Mouse (Mus musculus): ENCODE data around the gene Pa2g4.

DNA sequence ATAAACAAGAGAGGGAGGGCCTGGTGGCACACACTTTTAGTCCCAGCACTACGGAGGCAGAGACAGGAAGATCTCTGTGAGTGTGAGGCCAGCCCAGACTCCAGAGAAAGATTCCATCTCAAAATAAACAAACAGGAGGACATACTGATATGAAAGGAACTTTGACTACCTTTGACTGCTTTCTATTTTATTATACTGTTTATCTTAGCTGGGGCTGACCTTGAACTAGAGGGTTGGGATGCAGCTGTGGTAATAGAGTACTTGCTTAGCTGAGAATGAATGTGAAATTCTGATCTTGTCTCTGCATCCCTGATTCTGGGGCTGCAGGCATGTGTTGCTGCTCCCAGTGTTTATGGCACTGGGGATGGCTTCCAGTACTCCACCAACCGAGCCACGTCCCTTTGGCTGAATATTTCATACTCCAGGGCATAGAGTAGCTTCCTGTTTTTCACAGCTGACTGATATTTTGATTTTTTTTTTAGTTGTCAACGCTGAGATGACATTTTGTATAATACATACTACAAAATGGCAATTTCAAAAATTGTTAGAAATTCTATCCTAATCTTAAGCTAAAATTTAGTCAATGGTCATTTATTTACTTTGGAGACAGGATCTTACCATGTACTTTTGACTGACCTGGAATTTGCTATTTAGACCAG, 36.8 kb upstream of the Pa2g4 start:
- TF ChIP-seq POLR2A (IDR thresholded peaks at IDR 0.05; ENCODE audit: extremely low read depth, insufficient read depth, low read length) (no peak), CTCF (IDR thresholded peaks at IDR 0.05; ENCODE audit: extremely low read depth, insufficient read depth, low read length) (no peak)
